Mouse (Mus musculus) ES-CJ7 (cell line): Measurements from ENCODE around the gene Axin2.
"Not testable (repeated sequence)": the region's sequence is repeated elsewhere in the genome, so short reads cannot be mapped to it uniquely, and the experiment has no call there.

ENCODE experiments used
- DNase-seq: peaks from one replicate; pipeline ENCODE4 v3.0.0; 2011; ENCODE audit warnings: low read depth, low spot score

Gene Axin2

DNA sequence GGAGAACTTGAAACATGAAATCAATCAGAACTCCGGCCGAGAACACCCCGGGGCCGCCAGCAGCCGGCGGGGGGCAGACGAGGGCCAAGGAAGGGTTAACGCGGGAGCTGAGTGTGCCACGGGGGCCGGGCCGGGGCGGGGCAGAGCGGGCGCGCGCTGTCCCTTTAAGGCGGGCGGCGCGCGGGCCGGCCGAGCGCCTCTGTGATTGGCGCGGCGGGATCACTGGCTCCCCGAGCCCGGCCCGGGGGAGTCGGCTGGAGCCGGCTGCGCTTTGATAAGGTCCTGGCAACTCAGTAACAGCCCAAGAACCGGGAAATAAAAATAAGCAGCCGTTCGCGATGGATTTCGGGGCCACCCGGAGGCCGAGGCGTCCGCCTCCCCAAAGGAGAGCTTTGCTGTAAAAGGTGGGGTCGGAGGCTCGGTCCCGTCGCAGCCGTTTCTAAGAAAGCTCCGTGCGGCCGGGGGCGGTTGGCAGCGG, at the start of gene Axin2:
Gene Axin2 (plus strand): TSS at position 192 of the 478 bp plus-strand sequence.
- DNase-seq, result peak; percentile 85

- DNase-seq, result not testable (repeated sequence)
These were observed 48.9 kb upstream of the Axin2 start for GRCm38 (mm10) chr11:108871284-108871683.

GRCm38 (mm10) chr11:108871748-108872147, 48.4 kb upstream of the Axin2 start:
- no peak for DNase-seq

- DNase-seq, result no peak
These were observed 43.4 kb upstream of the Axin2 start for GRCm38 (mm10) chr11:108876633-108877205.

GRCm38 (mm10) chr11:108877520-108877919, 42.6 kb upstream of the Axin2 start:
- no peak for DNase-seq

- no peak for DNase-seq
These were observed 39.6 kb upstream of the Axin2 start for GRCm38 (mm10) chr11:108880546-108880945.

DNA sequence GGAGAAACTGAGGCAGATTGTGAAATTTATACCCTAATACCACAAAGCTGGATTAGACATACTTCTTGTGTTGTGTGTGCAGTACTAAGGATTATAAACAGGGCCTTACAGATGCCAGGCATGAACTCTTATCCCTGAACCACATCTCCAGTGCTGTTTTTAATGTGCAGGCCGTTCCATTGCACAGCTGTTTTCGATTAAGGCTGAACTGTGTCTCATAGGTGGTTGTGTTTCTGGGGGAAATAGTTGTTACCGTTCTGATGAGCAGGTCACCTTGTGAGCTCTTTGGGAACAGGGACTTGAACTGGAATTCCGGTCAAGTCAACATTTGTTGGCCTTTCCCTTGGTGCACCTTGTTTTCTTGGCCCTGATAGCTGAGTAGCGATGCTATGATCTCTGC, 38.5 kb upstream of the Axin2 start:
- DNase-seq, result no peak

DNA sequence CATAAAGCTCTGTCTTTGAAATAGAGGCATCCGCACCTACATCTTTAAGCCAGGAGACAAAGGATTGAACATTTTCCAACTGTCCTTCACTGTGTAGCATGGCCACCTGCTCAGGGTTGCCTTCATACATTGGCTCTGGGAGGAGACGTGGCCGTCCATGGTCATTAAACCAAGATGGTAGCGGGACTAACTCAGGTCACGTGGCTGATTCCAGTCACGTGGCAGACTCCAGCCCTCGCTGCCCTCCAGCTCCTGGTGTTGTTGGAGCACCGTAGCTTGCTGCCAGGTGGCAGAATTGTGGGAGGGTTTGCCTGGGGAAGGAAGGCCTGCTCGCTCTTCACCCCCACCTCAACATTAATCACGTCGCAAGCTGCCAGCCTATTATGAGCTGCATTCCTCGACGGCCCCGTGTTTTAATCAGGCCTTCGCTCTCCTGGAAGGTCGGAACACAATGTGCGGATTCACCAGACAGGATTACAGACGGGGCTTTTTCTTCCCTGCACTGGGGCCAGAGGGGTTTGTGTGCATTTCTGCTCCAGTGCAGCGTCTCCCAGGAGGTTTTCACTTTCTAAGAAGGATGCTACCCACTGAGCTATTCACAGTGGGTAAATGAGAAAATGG, 34.8 kb upstream of the Axin2 start:
- DNase-seq, result no peak

- DNase-seq, result no peak
These were observed 34.1 kb upstream of the Axin2 start for GRCm38 (mm10) chr11:108886060-108886459.

GRCm38 (mm10) chr11:108889121-108889520, 31.0 kb upstream of the Axin2 start:
- peak; percentile 80 for DNase-seq

DNA sequence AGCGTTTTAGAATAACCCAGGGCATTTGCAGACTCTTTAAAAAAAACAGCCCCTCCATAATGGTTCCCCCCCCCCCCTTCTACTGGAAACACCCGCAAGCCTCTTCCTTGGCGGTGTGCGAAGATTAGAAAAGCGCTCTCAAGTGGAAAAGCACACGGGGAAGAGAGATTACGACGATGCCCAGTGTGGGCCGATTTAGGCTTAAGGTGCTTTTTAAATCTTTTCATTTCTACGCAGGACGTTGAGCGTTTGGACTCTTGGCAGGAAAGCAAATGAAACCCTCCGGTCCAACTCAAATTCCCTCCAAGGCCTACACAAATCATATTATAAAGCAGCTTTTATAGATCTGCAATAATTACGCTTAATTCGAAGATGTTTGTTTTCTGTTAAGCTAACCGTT, 29.6 kb upstream of the Axin2 start:
- no peak for DNase-seq

DNA sequence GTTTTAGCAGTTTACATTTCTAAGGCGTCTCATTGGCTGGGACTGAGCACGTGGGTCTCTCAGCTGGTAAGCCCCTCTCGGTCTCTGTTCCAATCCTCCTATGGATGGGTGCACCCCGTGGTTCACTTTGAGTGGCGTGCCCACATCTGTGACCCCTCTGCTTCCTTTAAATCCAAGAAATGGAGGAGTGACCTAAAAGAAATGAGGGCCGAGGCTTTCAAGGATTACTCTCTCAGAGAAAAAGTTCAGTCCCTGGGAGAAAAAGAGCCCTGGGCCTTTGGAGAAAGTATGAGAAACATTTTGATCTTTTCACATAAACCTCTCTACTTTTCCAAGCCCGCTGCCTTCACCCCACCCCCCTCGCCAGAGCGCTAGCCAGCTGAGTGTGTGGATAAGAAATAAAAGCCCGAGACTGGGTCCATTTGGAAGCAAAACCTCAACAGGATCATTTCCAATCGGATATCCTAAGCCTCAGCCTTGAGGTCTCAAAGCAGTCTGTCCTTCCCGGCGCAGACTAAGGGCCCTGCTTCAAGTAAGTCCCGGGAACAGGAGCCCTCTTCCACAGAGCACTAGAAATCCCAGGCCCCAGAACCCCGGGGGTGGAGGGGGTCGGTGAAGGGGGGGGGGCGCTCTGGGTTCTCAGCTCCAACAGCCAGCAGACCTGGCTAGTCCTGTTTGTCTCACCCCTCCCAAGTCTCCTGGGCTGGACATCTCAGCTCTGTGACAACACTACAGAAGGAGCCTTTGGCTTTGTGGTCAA, 28.9 kb upstream of the Axin2 start:
- peak; percentile 68 for DNase-seq

DNA sequence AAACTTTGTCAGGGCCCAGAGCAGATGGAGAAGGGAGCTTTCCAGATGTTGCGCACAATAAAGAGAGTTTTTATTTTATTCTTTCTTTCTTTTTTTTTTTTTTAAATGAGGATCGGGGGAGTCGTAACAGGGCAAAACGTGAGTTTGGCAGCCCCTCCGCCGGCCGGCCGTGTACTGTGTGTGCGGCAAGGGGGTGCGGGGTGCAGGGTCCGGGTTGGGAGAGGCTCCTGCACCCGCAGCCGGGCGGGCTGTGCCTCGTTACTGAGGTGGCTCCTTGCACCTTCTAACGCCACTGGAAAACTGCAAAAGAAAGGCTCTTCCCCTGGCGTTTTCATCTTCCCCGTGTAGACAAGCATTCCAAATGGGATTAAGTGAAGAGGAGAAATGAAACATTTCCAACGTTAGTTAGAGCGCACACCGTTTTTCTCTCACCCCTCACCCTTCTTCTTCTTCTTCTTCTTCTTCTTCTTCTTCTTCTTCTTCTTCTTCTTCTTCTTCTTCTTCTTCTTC, 28.2 kb upstream of the Axin2 start:
- no peak for DNase-seq

DNA sequence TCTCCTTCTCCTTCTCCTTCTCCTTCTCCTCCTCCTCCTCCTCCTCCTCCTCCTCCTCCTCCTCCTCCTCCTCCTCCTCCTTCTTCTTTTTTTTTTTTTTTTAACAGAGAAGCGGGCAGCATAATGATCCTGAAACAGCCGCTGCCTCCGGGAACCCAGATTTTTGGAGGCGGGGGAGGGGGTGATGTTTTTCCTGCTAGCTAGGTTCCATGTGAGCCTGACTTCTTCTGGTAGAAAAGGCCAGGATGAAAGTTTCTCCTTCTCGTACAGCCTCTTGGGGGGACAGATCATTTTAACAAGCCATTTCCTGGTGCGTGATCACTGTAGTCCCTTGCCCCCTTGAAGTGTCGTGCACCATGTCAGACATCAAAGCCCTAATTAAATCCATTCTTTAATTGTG, 27.7 kb upstream of the Axin2 start:
- DNase-seq, result no peak

DNA sequence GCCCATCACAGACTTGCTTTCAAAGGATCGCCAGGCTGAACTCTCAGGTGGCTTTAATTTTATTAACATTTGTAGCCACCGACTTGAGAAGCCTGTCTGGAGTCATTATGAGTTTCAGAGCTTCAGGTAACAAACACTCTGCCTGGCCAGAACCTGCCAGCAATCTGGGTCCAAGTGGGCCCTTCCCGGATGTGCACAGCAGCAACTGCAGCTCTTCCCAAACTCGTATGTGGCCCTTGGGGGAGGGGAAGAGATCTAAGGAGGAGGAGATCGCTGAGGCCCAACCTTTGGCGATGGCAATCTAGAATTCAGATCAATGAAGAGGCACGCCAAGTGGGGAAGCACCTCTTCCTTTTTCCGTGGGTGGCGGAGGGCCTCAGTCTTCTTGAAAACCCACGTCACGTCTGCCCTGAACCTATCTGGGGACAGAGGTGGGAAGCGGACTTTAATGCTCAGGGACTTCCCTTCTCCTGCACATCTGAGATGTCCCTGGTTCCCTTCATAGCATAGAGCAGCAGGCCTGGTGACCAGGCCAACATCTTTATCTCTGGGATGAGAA, 26.8 kb upstream of the Axin2 start:
- no peak for DNase-seq

DNA sequence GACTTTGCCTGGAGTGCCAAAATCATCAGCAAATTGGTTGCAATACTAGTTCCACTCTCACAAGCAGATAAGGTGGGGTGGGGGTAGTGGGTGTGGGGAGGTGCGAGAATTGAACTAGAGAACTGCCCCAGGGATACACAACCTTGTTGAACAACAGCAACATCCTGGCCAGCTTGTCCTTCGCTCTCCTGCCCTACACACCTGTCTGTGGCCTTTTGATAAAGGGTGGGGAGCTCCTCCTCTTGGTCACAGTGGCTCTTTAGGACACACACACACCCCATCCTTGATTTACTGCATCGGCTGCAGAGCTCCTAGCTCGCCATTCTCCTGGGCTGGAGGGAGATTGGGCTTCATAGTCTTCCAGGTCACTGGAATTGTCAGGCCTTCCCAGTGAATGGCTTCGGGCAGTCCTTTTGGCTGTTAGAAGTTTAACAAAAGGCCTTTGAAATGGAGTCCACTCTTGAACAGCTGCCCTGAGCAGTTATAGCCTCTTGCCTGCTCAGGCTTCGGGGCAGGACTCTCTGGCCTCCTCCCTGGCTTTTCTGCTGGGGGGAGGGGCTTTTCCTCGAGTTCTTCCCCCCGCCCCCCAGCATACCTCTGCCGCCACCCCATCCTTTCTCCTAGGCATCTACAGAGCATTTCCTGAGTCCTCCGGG, 26.2 kb upstream of the Axin2 start:
- DNase-seq, result no peak

DNA sequence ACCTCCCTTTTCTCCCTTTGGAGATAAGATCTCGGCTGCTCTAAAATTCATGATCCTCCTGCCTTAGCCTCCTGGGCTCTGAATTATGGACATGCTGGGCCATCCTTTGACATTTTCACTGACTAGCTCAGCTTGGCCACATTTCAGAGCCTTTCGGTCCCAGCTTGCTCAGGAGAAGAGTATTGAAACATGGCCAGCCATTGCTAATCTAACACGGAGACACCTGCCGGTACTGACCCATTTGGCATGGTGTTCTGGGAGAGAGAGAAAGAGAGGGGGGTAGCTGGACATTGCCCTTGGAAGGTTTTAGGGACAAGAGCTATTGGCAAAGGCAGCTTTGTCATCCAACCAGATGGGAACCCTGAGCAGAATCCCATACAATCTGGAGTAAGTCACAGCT, 23.1 kb upstream of the Axin2 start:
- DNase-seq, result no peak

DNA sequence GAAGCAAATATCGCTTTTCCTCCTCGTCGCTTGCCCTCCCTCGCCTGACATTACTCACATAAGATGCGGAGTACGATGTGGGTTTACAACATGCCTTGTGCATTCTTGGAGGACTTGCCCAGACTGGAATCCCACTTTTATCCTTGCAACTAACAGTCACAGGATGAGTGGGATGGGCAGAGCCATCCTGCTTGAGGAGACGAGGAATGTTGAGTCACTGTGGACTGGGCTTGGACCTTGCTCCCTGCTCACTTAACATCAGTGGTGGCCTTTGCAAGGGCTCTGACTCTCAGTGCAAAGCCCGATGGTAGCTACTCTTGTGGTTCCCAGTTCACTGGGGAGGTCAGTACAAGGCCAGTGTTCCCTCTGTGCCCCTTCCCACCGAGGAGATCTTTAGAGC, 22.1 kb upstream of the Axin2 start:
- DNase-seq, result no peak

DNA sequence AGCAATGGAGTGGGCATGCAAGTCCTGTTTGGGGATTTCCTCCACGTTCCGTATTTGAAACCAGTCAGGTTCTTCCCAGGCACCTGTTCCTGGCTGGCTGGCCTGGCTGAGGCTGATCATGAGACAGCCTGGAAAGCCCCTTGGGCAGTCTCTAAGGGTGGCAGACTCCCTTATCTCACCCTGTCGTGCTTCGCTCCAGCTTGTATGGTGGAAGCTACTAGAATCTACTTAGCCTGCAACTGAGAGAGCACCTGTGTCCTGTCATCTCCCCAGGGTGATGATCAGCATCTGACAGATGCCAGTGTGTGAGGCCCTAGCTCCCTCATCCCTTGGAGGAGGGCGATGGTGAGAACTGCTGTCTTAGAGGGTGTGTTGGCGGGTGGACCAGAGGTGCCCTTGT, 21.7 kb upstream of the Axin2 start:
- no peak for DNase-seq

DNA sequence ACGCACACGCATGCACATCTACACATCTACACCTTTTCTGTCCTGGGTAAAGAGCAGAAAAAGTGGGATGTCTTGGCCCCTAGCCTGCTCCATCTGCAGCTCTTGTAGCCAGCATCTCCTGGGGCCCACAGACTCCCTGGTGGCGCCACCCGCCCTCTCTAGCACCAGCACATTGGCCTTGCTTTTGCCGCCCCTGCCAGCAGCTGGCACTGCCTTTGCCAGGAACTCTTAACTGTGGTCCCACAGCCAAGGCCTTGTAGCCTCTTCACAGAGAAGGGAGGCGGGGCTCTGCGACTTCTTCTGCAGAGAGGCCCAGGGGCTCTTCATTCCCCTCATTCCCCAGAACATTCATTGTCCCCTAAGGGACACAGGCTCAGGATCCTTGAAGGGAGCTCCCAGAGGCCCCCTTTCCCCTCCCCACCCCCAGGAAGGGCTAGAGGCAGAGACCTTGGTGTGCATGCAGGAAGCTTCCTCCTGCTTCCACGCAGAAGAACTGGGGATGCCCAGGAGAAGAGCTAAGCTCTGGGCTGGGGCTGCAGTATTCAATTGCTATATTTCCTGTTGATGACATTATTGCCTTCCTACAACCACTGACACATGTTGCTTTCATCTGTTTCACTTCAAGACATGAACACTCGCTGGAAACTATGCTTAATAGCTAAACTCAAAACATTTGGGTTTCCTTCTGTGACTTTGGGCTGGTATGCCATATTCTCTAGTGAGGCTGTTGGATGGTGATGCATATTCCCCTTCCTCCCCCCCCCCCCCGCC, 19.2 kb upstream of the Axin2 start:
- DNase-seq, result no peak

DNA sequence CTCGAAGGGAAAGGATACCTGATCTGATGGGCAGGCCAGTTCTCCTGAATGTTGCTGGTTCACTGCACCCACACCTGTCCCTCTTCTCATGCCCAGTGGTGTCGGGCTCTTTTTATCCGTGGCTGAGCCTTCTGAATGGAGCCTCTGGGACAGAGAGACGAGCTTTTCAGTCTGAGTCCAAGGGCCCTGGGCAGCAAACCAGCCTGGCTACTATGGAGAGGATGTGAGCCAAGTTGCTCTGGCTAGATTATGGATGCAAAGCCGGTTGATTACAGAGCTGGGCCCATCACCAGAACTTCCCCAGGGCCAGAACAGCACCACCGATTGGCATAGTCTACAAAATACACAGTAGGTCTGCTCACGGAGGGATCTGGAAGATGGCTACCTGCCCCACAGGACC, 18.5 kb upstream of the Axin2 start:
- no peak for DNase-seq
